Mouse (Mus musculus): Measurements from ENCODE around the gene Clec16a. TPM values are rescaled to one million over a fixed set of nuclear protein-coding genes. Genes with fewer than 3 reads are reported as not detected.

Gene Clec16a
- polyA plus RNA-seq, 1 experiment from 2014 or later: 29.3 TPM

GRCm38 (mm10) chr16:10656939-10657338 is 111.8 kb downstream of the Clec16a start:
- no peaks in the 10 kb centered on the region for H3K9me3 ChIP-seq
- peaks cover 10% of the 10 kb centered on the region; the same call in 1 of the 2 replicates for H3K27me3 ChIP-seq
- no peak overlapping the region for H3K9ac ChIP-seq
- WGBS: 67% methylated on average over 1 of the region's 1 CpGs
- peaks cover 36% of the 10 kb centered on the region for H3K4me1 ChIP-seq
- no peaks in the 10 kb centered on the region for H3K36me3 ChIP-seq
- ATAC-seq (ENCODE audit: borderline replicate concordance, extremely low read depth, low FRiP score, low TSS enrichment): no peak
- no peak overlapping the region for H3K4me3 ChIP-seq
- H3K4me2 ChIP-seq: no peak overlapping the region
- H3K27ac ChIP-seq: no peak overlapping the region

- 86% methylated on average over 2 of the region's 2 CpGs for WGBS
- no peak for ATAC-seq (ENCODE audit: borderline replicate concordance, extremely low read depth, low FRiP score, low TSS enrichment)
Measured at GRCm38 (mm10) chr16:10659211-10659610, 114.1 kb downstream of the Clec16a start.

GRCm38 (mm10) chr16:10660526-10660925 is 115.4 kb downstream of the Clec16a start:
- H3K27ac ChIP-seq: no peak overlapping the region

More at GRCm38 (mm10) chr16:10659211-10659610, 114.1 kb downstream of the Clec16a start:
- Histone ChIP-seq H3K4me2 (no peak overlapping the region), H3K27me3 (peaks cover 24% of the 10 kb centered on the region; the same call in 1 of the 2 replicates), H3K9me3 (no peaks in the 10 kb centered on the region), H3K36me3 (no peaks in the 10 kb centered on the region), H3K27ac (no peak overlapping the region), H3K4me1 (peaks cover 44% of the 10 kb centered on the region), H3K4me3 (no peak overlapping the region), H3K9ac (no peak overlapping the region)

GRCm38 (mm10) chr16:10661385-10661784 is 116.2 kb downstream of the Clec16a start:
- no peak overlapping the region for H3K9ac ChIP-seq
- no peak overlapping the region for H3K4me2 ChIP-seq
- no peak overlapping the region for H3K27ac ChIP-seq
- ATAC-seq (ENCODE audit: borderline replicate concordance, extremely low read depth, low FRiP score, low TSS enrichment): no peak
- peaks cover 20% of the 10 kb centered on the region; the same call in 1 of the 2 replicates for H3K27me3 ChIP-seq
- WGBS: 64% methylated on average over 2 of the region's 2 CpGs
- H3K4me3 ChIP-seq: no peak overlapping the region
- peaks cover 51% of the 10 kb centered on the region for H3K4me1 ChIP-seq
- H3K9me3 ChIP-seq: no peaks in the 10 kb centered on the region
- H3K36me3 ChIP-seq: no peaks in the 10 kb centered on the region

More at GRCm38 (mm10) chr16:10660526-10660925, 115.4 kb downstream of the Clec16a start:
- Histone ChIP-seq H3K4me3 (no peak overlapping the region), H3K4me1 (peaks cover 51% of the 10 kb centered on the region), H3K27me3 (peaks cover 20% of the 10 kb centered on the region; the same call in 1 of the 2 replicates), H3K36me3 (no peaks in the 10 kb centered on the region), H3K9me3 (no peaks in the 10 kb centered on the region), H3K4me2 (no peak overlapping the region), H3K9ac (no peak overlapping the region)
- no peak for ATAC-seq (ENCODE audit: borderline replicate concordance, extremely low read depth, low FRiP score, low TSS enrichment)

- peak; percentile 54 for ATAC-seq (ENCODE audit: borderline replicate concordance, extremely low read depth, low FRiP score, low TSS enrichment)
- 43% methylated on average over 12 of the region's 12 CpGs for WGBS
Measured at GRCm38 (mm10) chr16:10663890-10664731, 119.0 kb downstream of the Clec16a start.

GRCm38 (mm10) chr16:10664921-10665894 is 120.1 kb downstream of the Clec16a start:
- WGBS: 19% methylated on average over 12 of the region's 12 CpGs
- peaks cover 55% of the 10 kb centered on the region for H3K4me1 ChIP-seq

More at GRCm38 (mm10) chr16:10663890-10664731, 119.0 kb downstream of the Clec16a start:
- Histone ChIP-seq H3K27ac (peak overlapping the region; percentile 67), H3K9ac (no peak overlapping the region), H3K27me3 (peaks cover 18% of the 10 kb centered on the region; the same call in 1 of the 2 replicates), H3K4me1 (peaks cover 48% of the 10 kb centered on the region), H3K36me3 (no peaks in the 10 kb centered on the region), H3K4me2 (0 out of 2 replicates have a peak overlapping the region, but pooled peaks have one; percentile 0), H3K9me3 (no peaks in the 10 kb centered on the region), H3K4me3 (no peak overlapping the region)

GRCm38 (mm10) chr16:10666766-10667165 is 121.6 kb downstream of the Clec16a start:
- Histone ChIP-seq H3K4me2 (no peak overlapping the region), H3K36me3 (no peaks in the 10 kb centered on the region), H3K9ac (no peak overlapping the region), H3K9me3 (no peaks in the 10 kb centered on the region), H3K27me3 (peaks cover 16% of the 10 kb centered on the region; the same call in 1 of the 2 replicates), H3K4me1 (peaks cover 44% of the 10 kb centered on the region), H3K27ac (no peak overlapping the region), H3K4me3 (no peak overlapping the region)
- ATAC-seq (ENCODE audit: borderline replicate concordance, extremely low read depth, low FRiP score, low TSS enrichment): no peak
- WGBS: 64% methylated on average over 3 of the region's 3 CpGs

More at GRCm38 (mm10) chr16:10664921-10665894, 120.1 kb downstream of the Clec16a start:
- no peaks in the 10 kb centered on the region for H3K9me3 ChIP-seq
- H3K9ac ChIP-seq: no peak overlapping the region
- H3K4me3 ChIP-seq: no peak overlapping the region
- H3K27me3 ChIP-seq: peaks cover 18% of the 10 kb centered on the region; the same call in 1 of the 2 replicates
- no peaks in the 10 kb centered on the region for H3K36me3 ChIP-seq
- H3K27ac ChIP-seq: peak overlapping the region; percentile 91
- H3K4me2 ChIP-seq: peak overlapping the region; percentile 9
- peak; percentile 90 for ATAC-seq (ENCODE audit: borderline replicate concordance, extremely low read depth, low FRiP score, low TSS enrichment)

- Histone ChIP-seq H3K4me3 (no peak overlapping the region), H3K4me2 (no peak overlapping the region), H3K36me3 (no peaks in the 10 kb centered on the region), H3K27me3 (0 out of 2 replicates have a peak, but pooled peaks cover under 1% of the 10 kb centered on the region), H3K27ac (no peak overlapping the region), H3K9me3 (no peaks in the 10 kb centered on the region), H3K9ac (no peak overlapping the region), H3K4me1 (peaks cover 44% of the 10 kb centered on the region)
- ATAC-seq (ENCODE audit: borderline replicate concordance, extremely low read depth, low FRiP score, low TSS enrichment): no peak
- 69% methylated on average over 8 of the region's 8 CpGs for WGBS
Measured at GRCm38 (mm10) chr16:10668453-10668852, 123.3 kb downstream of the Clec16a start.

GRCm38 (mm10) chr16:10668991-10669703 is 124.0 kb downstream of the Clec16a start:
- Histone ChIP-seq H3K4me3 (no peak overlapping the region), H3K4me1 (peaks cover 37% of the 10 kb centered on the region), H3K27ac (no peak overlapping the region), H3K9ac (no peak overlapping the region), H3K27me3 (no peaks in the 10 kb centered on the region), H3K36me3 (no peaks in the 10 kb centered on the region), H3K9me3 (no peaks in the 10 kb centered on the region), H3K4me2 (no peak overlapping the region)
- no peak for ATAC-seq (ENCODE audit: borderline replicate concordance, extremely low read depth, low FRiP score, low TSS enrichment)
- WGBS: 75% methylated on average over 7 of the region's 7 CpGs

GRCm38 (mm10) chr16:10669936-10670335 is 124.8 kb downstream of the Clec16a start:
- H3K4me3 ChIP-seq: no peak overlapping the region
- H3K36me3 ChIP-seq: no peaks in the 10 kb centered on the region
- no peaks in the 10 kb centered on the region for H3K27me3 ChIP-seq
- H3K9me3 ChIP-seq: no peaks in the 10 kb centered on the region
- 60% methylated on average over 3 of the region's 3 CpGs for WGBS
- no peak overlapping the region for H3K9ac ChIP-seq
- no peak overlapping the region for H3K27ac ChIP-seq
- H3K4me2 ChIP-seq: no peak overlapping the region
- ATAC-seq (ENCODE audit: borderline replicate concordance, extremely low read depth, low FRiP score, low TSS enrichment): no peak
- H3K4me1 ChIP-seq: peaks cover 29% of the 10 kb centered on the region

- H3K9ac ChIP-seq: no peak overlapping the region
- H3K4me1 ChIP-seq: peaks cover 20% of the 10 kb centered on the region
- H3K36me3 ChIP-seq: no peaks in the 10 kb centered on the region
- no peaks in the 10 kb centered on the region for H3K9me3 ChIP-seq
- H3K27ac ChIP-seq: no peak overlapping the region
- no peak overlapping the region for H3K4me2 ChIP-seq
- no peaks in the 10 kb centered on the region for H3K27me3 ChIP-seq
- no peak for ATAC-seq (ENCODE audit: borderline replicate concordance, extremely low read depth, low FRiP score, low TSS enrichment)
- no peak overlapping the region for H3K4me3 ChIP-seq
Measured at GRCm38 (mm10) chr16:10672490-10672889, 127.4 kb downstream of the Clec16a start.
